Mouse (Mus musculus) right cerebral cortex, postnatal 10 days (tissue): ENCODE results near the gene Prkg1.

Experiments used
- DNase-seq, 2 experiments: peaks; one replicate each; pipeline ENCODE4 v3.0.0; 2021; ENCODE audit warnings: low spot score in 2 of 2

The Prkg1 gene

GRCm38 (mm10) chr19:31065206-31065781 lies 699.5 kb downstream of the Prkg1 start:
- DNase-seq = no peak

DNA sequence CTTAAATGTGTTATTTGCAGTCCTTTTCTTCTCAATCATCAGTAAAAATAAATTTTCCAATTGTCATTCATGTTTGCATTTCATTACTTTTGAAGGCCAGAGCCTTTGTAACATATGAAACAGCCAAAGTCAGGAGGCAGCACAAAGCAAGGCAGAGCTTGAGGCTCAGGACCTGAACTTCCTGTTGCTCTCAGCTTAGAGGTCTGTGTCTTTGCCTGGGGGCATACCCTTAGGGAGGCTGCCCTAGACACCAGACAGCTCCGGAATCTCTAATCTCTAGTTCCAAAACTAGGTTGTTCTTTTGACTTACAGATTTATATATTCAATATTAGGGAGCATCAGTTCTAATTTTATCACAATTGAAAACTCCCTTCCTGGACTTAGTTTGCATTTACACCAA lies 700.1 kb downstream of the Prkg1 start:
- no peak for DNase-seq

- no peak for DNase-seq
These were observed 718.2 kb downstream of the Prkg1 start for GRCm38 (mm10) chr19:31046601-31047000.

- DNase-seq = no peak
These were observed 723.6 kb downstream of the Prkg1 start for GRCm38 (mm10) chr19:31040948-31041847.

DNA sequence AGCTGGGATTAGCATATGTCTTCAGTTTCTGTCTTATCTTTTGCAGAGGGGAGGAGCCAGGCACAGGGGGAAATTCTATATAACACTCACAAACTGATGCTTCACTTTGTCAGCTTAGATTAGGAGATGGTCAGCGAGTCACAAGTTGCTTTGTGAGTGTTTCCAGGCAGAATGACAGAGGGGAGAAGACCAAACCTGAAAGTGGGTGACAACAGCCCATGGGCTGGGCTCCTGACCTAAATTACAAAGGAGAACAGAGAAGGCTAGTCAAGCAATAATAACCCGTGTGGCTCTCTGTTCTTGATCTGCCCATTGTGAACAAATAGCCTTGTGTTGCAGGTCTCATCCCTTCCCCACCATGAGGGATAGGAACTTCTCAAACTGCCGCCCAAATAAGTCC lies 725.9 kb downstream of the Prkg1 start:
- DNase-seq = no peak

- DNase-seq = peak in 1 of 2 experiments; percentile 36
These were observed 733.2 kb downstream of the Prkg1 start for GRCm38 (mm10) chr19:31031596-31031995.

DNA sequence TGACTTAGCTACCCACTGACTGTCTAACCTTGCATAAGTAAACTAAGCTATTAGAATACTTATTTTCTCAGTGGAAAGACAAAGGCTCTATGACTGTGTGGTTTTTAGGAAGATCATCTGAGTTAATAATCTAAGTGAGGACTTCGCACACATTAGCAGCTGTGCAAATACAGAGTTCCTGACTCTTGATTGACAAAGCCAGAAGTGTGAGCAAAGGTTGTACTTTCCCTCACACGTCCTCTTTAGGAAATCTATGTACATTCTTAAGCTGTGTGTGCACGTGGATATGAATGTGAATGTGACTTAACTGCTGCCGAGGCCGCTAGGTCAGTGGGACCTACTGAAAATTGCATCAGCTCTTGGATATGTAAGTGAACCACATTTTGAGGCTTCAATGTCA lies 738.0 kb downstream of the Prkg1 start:
- no peak for DNase-seq

DNA sequence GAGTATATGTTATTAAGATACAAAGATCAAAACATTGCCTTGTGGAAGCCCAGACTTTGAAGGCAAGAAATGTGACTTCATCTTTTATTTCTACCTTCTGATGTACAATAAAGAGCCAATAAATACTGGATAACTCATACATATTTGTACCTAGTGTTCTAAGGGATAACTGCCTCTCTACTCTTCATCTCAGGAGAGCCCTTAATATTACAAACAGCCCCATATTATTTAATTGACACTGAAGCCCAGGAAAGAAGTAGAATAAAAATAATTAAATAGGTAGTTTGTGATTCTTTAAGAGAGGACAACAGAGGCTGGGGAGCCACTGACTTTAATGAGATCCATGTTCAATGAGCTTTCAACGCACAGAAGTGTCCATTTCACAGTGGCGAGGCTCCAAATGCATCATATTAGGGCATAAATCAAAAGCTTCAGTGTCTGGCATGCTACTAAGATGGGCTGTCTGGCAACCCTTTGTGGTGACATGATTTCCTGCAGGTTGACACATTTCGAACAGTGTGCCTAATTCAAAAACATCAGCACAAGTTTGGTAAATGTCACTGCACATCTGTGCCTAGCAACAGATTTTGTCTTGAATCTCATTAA lies 753.2 kb downstream of the Prkg1 start:
- DNase-seq = no peak

DNA sequence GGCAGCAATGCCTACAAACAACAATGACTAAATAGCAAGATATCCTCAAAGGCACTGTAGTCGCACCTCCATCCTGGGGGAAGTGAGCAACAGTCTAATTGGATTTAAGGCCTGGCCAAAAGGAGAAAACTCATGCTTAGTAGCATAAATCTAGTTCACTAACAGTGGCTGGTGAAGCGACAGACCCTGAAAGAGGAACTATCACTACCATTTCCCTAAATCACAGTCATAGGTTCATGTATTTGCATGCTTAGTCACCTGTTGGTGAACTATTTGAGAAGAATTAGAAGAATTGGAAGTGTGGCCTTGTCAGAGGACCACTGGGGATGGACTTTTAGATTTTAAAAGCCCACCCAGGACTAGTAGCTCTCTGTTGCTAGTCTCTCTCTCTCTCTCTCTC lies 766.3 kb downstream of the Prkg1 start:
- DNase-seq = no peak

- no peak for DNase-seq
These were observed 774.4 kb downstream of the Prkg1 start for GRCm38 (mm10) chr19:30990390-30990789.

DNA sequence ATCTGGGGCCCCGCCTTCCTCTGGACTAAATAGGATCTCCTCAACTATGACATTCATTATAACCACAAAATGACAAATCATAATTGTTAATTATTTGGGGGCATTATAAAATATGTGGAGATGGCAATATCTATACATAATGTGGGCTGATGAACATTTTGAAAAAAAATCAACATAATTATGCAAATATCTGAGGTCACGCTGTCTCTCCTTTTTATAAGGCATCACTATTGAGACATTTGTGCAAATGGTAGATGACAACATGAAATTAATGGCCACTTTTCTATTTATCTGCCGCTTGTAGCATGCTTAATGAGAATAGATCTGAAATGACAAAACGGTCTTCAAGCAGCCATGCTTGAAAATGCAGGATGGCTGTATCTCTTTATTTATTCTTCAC lies 782.4 kb downstream of the Prkg1 start:
- no peak for DNase-seq

DNA sequence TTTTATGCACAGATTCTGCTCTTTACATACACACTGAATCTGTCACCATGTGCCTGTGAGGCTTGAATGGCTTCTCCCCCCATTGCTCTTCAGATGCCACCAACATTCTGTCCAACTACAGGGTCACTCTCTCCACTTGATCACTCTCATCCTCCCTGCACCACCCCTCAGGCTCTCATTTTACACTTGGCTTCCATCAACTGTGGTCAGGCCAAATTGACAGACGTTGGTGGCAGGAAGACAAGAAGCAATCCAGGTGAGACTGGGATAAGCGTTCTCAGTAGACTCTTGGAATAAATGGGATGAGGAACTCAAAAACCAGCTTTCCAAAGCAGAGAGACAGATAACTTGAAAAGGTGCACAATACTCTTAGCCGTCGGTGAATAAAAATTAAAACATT lies 786.7 kb downstream of the Prkg1 start:
- DNase-seq = no peak

DNA sequence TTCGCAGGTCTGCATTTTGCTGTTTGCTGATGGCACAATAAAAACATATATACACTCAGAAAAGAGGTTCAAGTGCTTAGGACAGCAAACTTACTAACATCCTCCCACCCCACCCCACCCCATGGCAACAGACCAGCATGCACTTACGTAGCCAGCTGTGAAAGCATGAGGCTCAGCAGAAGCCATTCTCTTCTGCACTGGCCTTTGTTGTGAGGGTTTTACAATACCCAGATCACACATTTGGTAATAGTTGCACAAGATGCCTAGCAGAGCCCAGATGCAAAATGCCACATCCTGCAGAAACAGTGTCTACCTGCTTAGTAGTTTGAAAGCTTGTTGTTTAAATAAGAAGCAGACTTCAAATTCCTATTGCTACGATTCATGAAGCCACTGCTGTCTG lies 814.2 kb downstream of the Prkg1 start:
- no peak for DNase-seq

DNA sequence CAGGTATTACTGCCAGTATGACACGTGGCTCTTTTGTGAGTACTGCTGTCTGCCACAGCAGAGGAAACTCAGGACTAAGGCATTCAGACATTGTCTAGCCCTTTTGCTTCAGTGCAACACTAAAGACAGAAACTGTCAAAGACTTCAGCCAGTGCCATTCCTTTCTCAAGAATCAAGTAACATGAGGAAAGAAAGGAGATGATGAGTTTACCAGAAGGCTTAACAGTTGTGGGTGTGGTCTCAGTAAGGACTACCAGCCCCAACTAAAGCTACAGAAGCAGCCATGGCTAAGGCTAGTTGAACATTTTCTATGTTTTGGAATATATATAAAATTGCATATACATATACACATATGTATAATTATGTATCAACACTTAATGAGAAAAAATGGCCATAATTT lies 816.6 kb downstream of the Prkg1 start:
- no peak for DNase-seq

DNA sequence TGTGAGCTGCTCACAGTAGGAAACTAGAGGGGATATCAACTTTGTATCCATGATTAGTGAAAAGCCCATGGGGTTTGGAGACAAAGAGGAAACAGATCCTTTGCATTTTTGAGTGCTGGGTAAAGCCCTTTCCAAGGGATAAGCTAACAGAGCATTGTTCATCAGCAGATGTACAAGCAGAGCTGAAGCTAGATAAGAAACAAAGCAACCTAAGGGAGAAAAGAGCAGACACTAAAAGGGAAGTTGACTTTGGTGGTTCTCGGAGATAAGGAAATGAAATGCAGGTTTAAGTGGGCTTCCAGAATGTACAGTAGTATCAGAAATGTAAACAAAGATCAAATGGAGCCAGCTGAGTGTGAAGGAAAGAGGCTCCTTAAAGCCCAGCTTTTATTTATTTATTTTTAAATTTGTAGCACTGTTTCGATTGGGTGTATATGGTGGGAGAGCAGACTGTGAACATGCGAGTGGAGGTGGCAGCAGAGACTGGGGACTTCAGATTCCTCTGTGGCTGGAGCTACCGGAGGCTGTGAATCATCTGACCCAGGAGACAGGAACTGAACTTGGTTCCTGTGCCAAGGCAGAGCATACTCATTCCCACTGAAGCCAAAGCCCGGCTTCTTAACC lies 822.4 kb downstream of the Prkg1 start:
- DNase-seq = no peak

GRCm38 (mm10) chr19:30938058-30938457 lies 826.8 kb downstream of the Prkg1 start:
- no peak for DNase-seq

GRCm38 (mm10) chr19:30931469-30932192 lies 833.2 kb downstream of the Prkg1 start:
- no peak for DNase-seq

DNA sequence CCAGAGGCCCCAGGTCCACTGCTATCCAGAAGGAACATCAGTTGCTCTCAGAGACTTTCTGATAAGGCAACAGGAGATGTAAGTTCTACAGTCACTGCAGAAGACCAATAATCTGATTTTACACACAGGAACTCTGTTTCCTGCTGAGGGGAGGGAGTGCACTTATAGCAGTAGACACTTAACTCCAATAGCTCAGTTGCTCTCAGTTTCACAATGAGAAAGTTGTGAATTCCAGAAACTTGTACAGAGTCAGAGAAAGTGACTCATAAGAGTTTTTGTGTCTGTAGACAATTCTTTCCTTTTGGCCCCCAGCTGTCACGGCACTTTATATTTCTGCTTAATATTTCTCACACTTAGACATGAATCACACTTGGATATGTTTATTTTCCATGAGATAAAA lies 840.8 kb downstream of the Prkg1 start:
- DNase-seq = no peak

DNA sequence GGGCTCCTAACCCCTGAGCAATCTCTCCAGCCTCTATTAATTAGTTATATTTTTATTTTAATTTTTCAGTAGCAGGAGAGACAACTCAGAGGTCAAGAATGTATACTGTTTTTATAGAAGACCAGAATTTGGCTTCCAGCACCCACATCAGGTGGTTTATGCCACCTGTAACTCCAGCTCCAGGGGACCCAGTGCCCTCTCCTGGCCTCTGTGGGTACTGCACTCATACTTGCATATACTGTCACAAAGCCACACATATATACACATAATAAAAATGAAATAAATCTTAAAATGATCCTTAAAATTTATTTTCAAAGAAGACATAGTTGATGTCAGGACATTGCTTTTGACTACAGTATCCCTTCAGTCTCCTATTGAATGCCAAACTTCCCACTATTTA lies 862.5 kb downstream of the Prkg1 start:
- no peak for DNase-seq

DNA sequence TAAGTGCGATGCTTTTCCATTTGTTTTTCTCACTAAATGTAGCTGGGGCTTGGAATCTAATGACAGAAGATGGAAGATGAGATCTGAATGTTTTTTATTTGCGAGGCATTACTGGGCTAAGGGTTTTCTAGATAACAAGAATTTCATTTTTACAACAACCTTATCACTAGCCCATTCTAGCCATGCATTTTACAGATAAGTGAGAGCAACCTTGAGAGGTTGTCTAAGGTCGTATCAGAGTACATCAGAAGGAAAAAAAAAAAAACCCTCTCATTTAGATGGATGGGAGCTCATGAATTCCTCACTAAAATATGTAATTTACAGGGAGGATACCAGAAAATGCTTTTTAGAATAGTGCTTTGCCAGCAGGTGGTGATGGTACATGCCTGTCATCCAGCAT lies 863.8 kb downstream of the Prkg1 start:
- no peak for DNase-seq

GRCm38 (mm10) chr19:30890377-30890776 lies 874.5 kb downstream of the Prkg1 start:
- peak; percentile 25 to 53 for DNase-seq

- DNase-seq = no peak
These were observed 875.0 kb downstream of the Prkg1 start for GRCm38 (mm10) chr19:30889851-30890250.
